Mouse (Mus musculus) retina, embryonic 14.5 days (tissue): ENCODE results near the gene Rgs6.
A peak's percentile ranks its signal among the peaks of the same experiment; 100 is the strongest.

Experiments
- DNase-seq: peaks from one replicate; pipeline ENCODE4 v3.0.0-alpha.2; 2015; ENCODE audit warnings: low spot score

Gene Rgs6

GRCm38 (mm10) chr12:83087010-83087409 is 498.9 kb downstream of the Rgs6 start:
- no peak for DNase-seq

GRCm38 (mm10) chr12:83087555-83087954 is 499.5 kb downstream of the Rgs6 start:
- DNase-seq: no peak

GRCm38 (mm10) chr12:83092001-83092400 is 503.9 kb downstream of the Rgs6 start:
- DNase-seq: no peak

- no peak for DNase-seq
These were observed 509.7 kb downstream of the Rgs6 start for GRCm38 (mm10) chr12:83097787-83098186.

GRCm38 (mm10) chr12:83098646-83099371 is 510.7 kb downstream of the Rgs6 start:
- no peak for DNase-seq

- DNase-seq: peak; percentile 37
These were observed 511.8 kb downstream of the Rgs6 start for GRCm38 (mm10) chr12:83099920-83100319.

GRCm38 (mm10) chr12:83100413-83100812 is 512.3 kb downstream of the Rgs6 start:
- no peak for DNase-seq

GRCm38 (mm10) chr12:83100848-83101247 is 512.8 kb downstream of the Rgs6 start:
- DNase-seq: no peak

GRCm38 (mm10) chr12:83105514-83106119 is 517.5 kb downstream of the Rgs6 start:
- no peak for DNase-seq

- DNase-seq: no peak
These were observed 518.0 kb downstream of the Rgs6 start for GRCm38 (mm10) chr12:83106120-83106517.

GRCm38 (mm10) chr12:83109486-83109885 is 521.4 kb downstream of the Rgs6 start:
- DNase-seq: no peak

GRCm38 (mm10) chr12:83109891-83110630 is 522.0 kb downstream of the Rgs6 start:
- DNase-seq: no peak

- DNase-seq: no peak
These were observed 522.6 kb downstream of the Rgs6 start for GRCm38 (mm10) chr12:83110711-83111110.

GRCm38 (mm10) chr12:83112283-83112682 is 524.2 kb downstream of the Rgs6 start:
- DNase-seq: no peak

- DNase-seq: no peak
These were observed 525.0 kb downstream of the Rgs6 start for GRCm38 (mm10) chr12:83112901-83113628.

- DNase-seq: no peak
These were observed 525.9 kb downstream of the Rgs6 start for GRCm38 (mm10) chr12:83113971-83114370.

GRCm38 (mm10) chr12:83114396-83115053 is 526.4 kb downstream of the Rgs6 start:
- peak; percentile 82 for DNase-seq

GRCm38 (mm10) chr12:83124111-83124510 is 536.0 kb downstream of the Rgs6 start:
- DNase-seq: no peak

GRCm38 (mm10) chr12:83125284-83125683 is 537.2 kb downstream of the Rgs6 start:
- no peak for DNase-seq

GRCm38 (mm10) chr12:83126923-83127322 is 538.8 kb downstream of the Rgs6 start:
- no peak for DNase-seq

- no peak for DNase-seq
These were observed 539.9 kb downstream of the Rgs6 start for GRCm38 (mm10) chr12:83127955-83128354.

GRCm38 (mm10) chr12:83128606-83129005 is 540.5 kb downstream of the Rgs6 start:
- DNase-seq: no peak
